Mouse (Mus musculus) kidney, embryonic 14.5 days (tissue): ENCODE results near the gene Teddm1a. TPM values are rescaled to one million over a fixed set of nuclear protein-coding genes. Genes with fewer than 3 reads are reported as not detected.

Source experiments
- ATAC-seq: fragments of 200-750 bp; cut with Nextera tagmentation; 2 replicates; pipeline ENCODE4 v1.8.0; 2017; ENCODE audit warnings: moderate number of reproducible peaks, mild to moderate bottlenecking, moderate TSS enrichment, moderate library complexity; ENCODE audit not compliant: low FRiP score, low TSS enrichment
- H3K27ac ChIP-seq: fragments of 300-500 bp; sonication (generic); 2 replicates; pipeline ENCODE4 v1.5.1; 2014; ENCODE audit warnings: low read depth, mild to moderate bottlenecking, low read length, moderate library complexity, mixed read lengths
- H3K27me3 ChIP-seq: fragments of 300-500 bp; sonication (generic); 2 replicates; pipeline ENCODE4 v1.6.1; 2014; ENCODE audit warnings: mild to moderate bottlenecking, low read length; ENCODE audit not compliant: control insufficient read depth, insufficient read depth
- H3K36me3 ChIP-seq: fragments of 300-500 bp; sonication (generic); 2 replicates; pipeline ENCODE4 v1.6.1; 2014; ENCODE audit warnings: low read length, mixed read lengths; ENCODE audit not compliant: control insufficient read depth, insufficient read depth
- H3K4me1 ChIP-seq: fragments of 300-500 bp; sonication (generic); 2 replicates; pipeline ENCODE4 v1.6.1; 2014; ENCODE audit warnings: low read length, mixed read lengths; ENCODE audit not compliant: control insufficient read depth, insufficient read depth
- H3K4me2 ChIP-seq: fragments of 300-500 bp; sonication (generic); replicated peaks from 2 replicates; pipeline ENCODE4 v1.6.1; 2014; ENCODE audit warnings: low read depth, mild to moderate bottlenecking, low read length
- H3K4me3 ChIP-seq: fragments of 300-500 bp; sonication (generic); 2 replicates; pipeline ENCODE4 v1.5.1; 2014; ENCODE audit warnings: mild to moderate bottlenecking, low read length
- H3K9ac ChIP-seq: fragments of 300-500 bp; sonication (generic); 2 replicates; pipeline ENCODE4 v1.6.1; 2014; ENCODE audit warnings: low read depth, mild to moderate bottlenecking, low read length, moderate library complexity
- H3K9me3 ChIP-seq: fragments of 300-500 bp; sonication (generic); 2 replicates; pipeline ENCODE4 v1.6.1; 2016; ENCODE audit warnings: low read length; ENCODE audit not compliant: control insufficient read depth
- WGBS: fragments of 180-500 bp; shearing (Covaris S2); extraction: QIAGEN DNeasy Blood & Tissue Kit; methylation state at CpG from one replicate; pipeline ENCODE4 v1.1.7; 2014; 5-methylcytosine and 5-hydroxymethylcytosine counted together
- polyA plus RNA-seq: library from polyadenylated mRNA; unstranded; fragments of >200 nt; fragmentation: Nextera tagmentation; extraction: Ambion mirVana; gene quantifications from 2 replicates; pipeline ENCODE4 v1.2.1, GENCODE M21; 2014

Teddm1a gene
- polyA plus RNA-seq, 1 experiment from 2014 or later, result not detected

- ATAC-seq, result peak; percentile 85
- Histone ChIP-seq H3K4me2 (no peak overlapping the region), H3K9ac (no peak overlapping the region)
Observed at GRCm38 (mm10) chr1:153886024-153886633, 5.4 kb upstream of the Teddm1a start.

DNA sequence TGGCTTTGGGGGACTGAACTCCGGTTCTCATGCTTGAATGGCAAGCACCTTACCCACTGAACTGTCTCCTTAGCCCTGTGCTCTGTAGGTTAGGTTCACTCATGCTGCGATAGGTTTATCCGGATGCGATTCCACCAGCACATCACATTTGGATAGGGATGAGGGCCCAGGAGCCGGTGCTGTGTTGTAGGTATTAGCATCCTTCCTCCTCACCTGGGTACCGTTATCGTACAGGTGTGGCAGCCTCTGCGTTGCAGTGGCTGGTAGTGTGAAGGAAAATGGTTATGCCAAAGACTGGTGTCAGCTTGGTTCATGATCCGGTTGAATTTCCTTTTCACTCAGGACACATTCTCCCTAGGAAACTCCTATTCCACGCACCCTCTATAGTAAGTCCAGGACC, 1.4 kb upstream of the Teddm1a start:
- Histone ChIP-seq H3K9ac (no peak overlapping the region), H3K4me2 (no peak overlapping the region), H3K9me3 (no peaks in the 10 kb centered on the region), H3K27ac (no peak overlapping the region), H3K27me3 (no peaks in the 10 kb centered on the region), H3K4me1 (0 out of 2 replicates have a peak, but pooled peaks cover 4% of the 10 kb centered on the region), H3K4me3 (no peak overlapping the region), H3K36me3 (no peaks in the 10 kb centered on the region)
- WGBS, result 93% methylated on average over 10 of the region's 10 CpGs
- no peak for ATAC-seq

More at GRCm38 (mm10) chr1:153886024-153886633, 5.4 kb upstream of the Teddm1a start:
- no peaks in the 10 kb centered on the region for H3K27me3 ChIP-seq
- H3K27ac ChIP-seq, result no peak overlapping the region
- WGBS, result 17% methylated on average over 17 of the region's 17 CpGs
- H3K36me3 ChIP-seq, result no peaks in the 10 kb centered on the region
- no peak overlapping the region for H3K4me3 ChIP-seq
- 0 out of 2 replicates have a peak, but pooled peaks cover 4% of the 10 kb centered on the region for H3K4me1 ChIP-seq
- no peaks in the 10 kb centered on the region for H3K9me3 ChIP-seq

GRCm38 (mm10) chr1:153893746-153894145, 2.2 kb downstream of the Teddm1a start:
- Histone ChIP-seq H3K27ac (no peak overlapping the region), H3K9me3 (no peaks in the 10 kb centered on the region), H3K4me1 (0 out of 2 replicates have a peak, but pooled peaks cover 4% of the 10 kb centered on the region), H3K27me3 (no peaks in the 10 kb centered on the region), H3K4me3 (no peak overlapping the region), H3K9ac (no peak overlapping the region), H3K36me3 (no peaks in the 10 kb centered on the region), H3K4me2 (no peak overlapping the region)
- WGBS, result 69% methylated on average over 2 of the region's 2 CpGs
- ATAC-seq, result no peak

DNA sequence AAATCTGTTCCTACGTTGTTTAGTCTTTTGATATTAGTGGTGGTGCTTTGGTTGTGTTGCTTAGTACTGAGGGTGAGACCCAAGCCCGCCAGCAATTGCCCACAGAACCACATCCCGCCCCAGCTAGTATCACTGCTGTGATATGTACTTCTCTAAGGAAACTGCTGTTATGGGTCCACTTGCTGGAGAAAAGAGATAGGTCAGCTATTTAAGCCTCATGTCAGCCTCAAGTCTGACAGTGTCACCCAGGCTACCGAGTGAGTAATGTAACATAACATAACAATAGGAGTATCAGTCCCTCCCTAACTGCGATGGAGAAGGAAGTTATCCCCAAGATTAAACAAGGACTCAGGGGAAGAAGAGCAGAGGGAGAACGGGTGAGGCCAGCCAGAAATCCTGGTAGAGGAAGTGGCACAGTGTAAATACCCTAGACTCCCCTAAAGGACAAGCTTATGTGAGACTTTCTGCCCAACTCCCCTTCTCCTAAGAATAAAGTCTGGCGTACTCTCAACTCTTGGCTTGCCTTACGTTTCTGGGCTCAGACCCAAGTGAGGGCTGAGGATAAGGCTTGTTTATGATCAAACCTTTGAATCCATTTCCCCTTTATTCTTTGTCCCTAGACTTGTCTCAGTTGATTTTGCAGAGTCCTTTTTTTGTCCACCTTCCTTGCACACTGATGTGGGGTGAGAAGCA, 2.8 kb downstream of the Teddm1a start:
- H3K27me3 ChIP-seq, result no peaks in the 10 kb centered on the region
- H3K27ac ChIP-seq, result no peak overlapping the region
- H3K4me1 ChIP-seq, result 0 out of 2 replicates have a peak, but pooled peaks cover under 1% of the 10 kb centered on the region
- no peak overlapping the region for H3K4me3 ChIP-seq
- no peaks in the 10 kb centered on the region for H3K9me3 ChIP-seq
- H3K4me2 ChIP-seq, result no peak overlapping the region
- no peak overlapping the region for H3K9ac ChIP-seq
- no peak for ATAC-seq
- H3K36me3 ChIP-seq, result no peaks in the 10 kb centered on the region
- 65% methylated on average over 8 of the region's 8 CpGs for WGBS

DNA sequence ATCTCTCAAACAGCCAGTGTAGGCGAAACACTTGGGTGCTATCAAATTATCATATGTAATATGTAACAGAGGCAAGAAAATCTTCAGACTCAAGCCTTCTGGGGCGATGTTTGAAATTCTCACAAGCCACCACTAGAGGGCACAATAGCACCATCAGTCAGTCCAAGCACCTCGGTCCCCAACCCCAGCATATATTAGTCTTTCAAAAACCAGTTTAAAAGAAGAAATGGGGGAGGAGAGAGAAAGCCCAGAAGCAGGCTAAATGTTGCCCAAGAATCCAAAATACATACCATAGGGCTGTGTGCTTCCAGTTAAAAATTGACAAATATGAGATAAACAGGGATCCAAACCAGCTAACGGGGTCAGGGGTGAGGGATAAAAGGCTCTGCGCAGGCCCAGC, 3.4 kb downstream of the Teddm1a start:
- Histone ChIP-seq H3K36me3 (no peaks in the 10 kb centered on the region), H3K4me2 (no peak overlapping the region), H3K27ac (no peak overlapping the region), H3K9ac (no peak overlapping the region), H3K4me1 (no peaks in the 10 kb centered on the region), H3K9me3 (no peaks in the 10 kb centered on the region), H3K27me3 (no peaks in the 10 kb centered on the region), H3K4me3 (no peak overlapping the region)
- WGBS, result 38% methylated on average over 5 of the region's 5 CpGs
- no peak for ATAC-seq

- Histone ChIP-seq H3K27ac (no peak overlapping the region), H3K9me3 (no peaks in the 10 kb centered on the region), H3K4me1 (peaks cover 10% of the 10 kb centered on the region; the same call in 1 of the 2 replicates), H3K9ac (no peak overlapping the region), H3K36me3 (no peaks in the 10 kb centered on the region), H3K4me2 (no peak overlapping the region), H3K27me3 (no peaks in the 10 kb centered on the region), H3K4me3 (no peak overlapping the region)
- WGBS, result 83% methylated on average over 8 of the region's 8 CpGs
- no peak for ATAC-seq
Observed at GRCm38 (mm10) chr1:153897196-153897595, 5.7 kb downstream of the Teddm1a start.

DNA sequence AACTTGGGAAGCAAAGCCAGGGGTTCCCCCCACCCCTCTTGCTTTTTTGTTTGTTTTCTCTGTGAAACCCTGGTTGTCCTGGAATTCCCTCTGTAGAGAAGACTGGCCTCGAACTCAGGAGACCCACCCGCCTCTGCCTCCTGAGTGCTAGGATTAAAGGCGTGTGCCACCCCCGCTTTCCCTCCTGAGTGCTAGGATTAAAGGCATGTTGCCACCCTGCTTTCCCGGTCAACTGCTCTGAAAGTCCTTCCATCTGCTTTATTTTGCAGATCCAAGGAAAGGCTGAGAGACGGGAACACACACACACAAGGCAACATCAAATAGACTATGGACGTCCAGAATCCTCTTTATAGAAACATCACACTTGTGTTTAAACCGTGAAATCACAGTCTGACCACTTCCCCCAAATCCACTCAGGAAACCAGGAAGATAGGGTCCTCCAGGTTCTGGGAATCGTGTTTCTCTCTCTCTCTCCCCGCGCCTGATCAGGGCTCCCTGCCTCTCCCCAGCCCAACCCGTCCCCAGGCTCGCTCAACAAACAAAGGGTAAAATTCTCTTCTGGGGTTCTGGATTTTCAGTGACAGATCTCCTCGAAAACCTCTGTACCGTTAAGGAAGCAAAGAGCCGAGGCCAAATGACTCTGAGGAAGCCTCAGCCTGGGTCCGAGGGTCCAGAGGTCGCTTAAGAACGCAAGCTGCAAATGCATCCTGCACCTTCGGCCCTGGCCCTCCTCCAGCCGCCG, 7.6 kb downstream of the Teddm1a start:
- ATAC-seq, result peak; percentile 28
- peaks cover 14% of the 10 kb centered on the region for H3K36me3 ChIP-seq
- peaks cover 10% of the 10 kb centered on the region; the same call in 1 of the 2 replicates for H3K4me1 ChIP-seq
- peak overlapping the region; percentile 88 for H3K4me3 ChIP-seq
- H3K27me3 ChIP-seq, result no peaks in the 10 kb centered on the region
- 22% methylated on average over 22 of the region's 22 CpGs for WGBS
- H3K4me2 ChIP-seq, result peak overlapping the region; percentile 81
- peak overlapping the region; percentile 57; the same call in 1 of the 2 replicates for H3K27ac ChIP-seq
- no peaks in the 10 kb centered on the region for H3K9me3 ChIP-seq
- peak overlapping the region; percentile 53 for H3K9ac ChIP-seq

GRCm38 (mm10) chr1:153899731-153900380, 8.3 kb downstream of the Teddm1a start, which contains the start of the genes Glul and Teddm2:
Glul (plus strand) TSS chr1:153899944.
Teddm2 (minus strand) TSS chr1:153900228.
- peaks cover 10% of the 10 kb centered on the region; the same call in 1 of the 2 replicates for H3K4me1 ChIP-seq
- WGBS, result under 1% methylated on average over 51 of the region's 51 CpGs
- peak within 1 kb of the TSS; percentile 85 for H3K9ac ChIP-seq
- no peaks in the 10 kb centered on the region for H3K27me3 ChIP-seq
- H3K4me3 ChIP-seq, result peak within 1 kb of the TSS; percentile 88
- ATAC-seq, result peak; percentile 97
- no peaks in the 10 kb centered on the region for H3K9me3 ChIP-seq
- peak within 1 kb of the TSS; percentile 81 for H3K4me2 ChIP-seq
- peaks cover 21% of the 10 kb centered on the region for H3K36me3 ChIP-seq
- H3K27ac ChIP-seq, result peak within 1 kb of the TSS; percentile 95
